Mouse (Mus musculus): ENCODE data around the gene Slc7a5. TPM values are rescaled to one million over a fixed set of nuclear protein-coding genes. Genes with fewer than 3 reads are reported as not detected.
A peak's percentile ranks its signal among the peaks of the same experiment; 100 is the strongest.

The Slc7a5 gene
- total RNA-seq, 2 experiments from 2014 or later, result 21.9 to 22.4 TPM

GRCm38 (mm10) chr8:121887547-121887946, 19.9 kb downstream of the Slc7a5 start:
- no peak for DNase-seq (ENCODE audit: low spot score in 2 of 2)

- no peak for DNase-seq (ENCODE audit: low spot score in 2 of 2)
Measured at GRCm38 (mm10) chr8:121885433-121885832, 22.1 kb downstream of the Slc7a5 start.

- no peak for DNase-seq (ENCODE audit: low spot score in 2 of 2)
Measured at GRCm38 (mm10) chr8:121885001-121885400, 22.5 kb downstream of the Slc7a5 start.

- DNase-seq (ENCODE audit: low spot score in 2 of 2), result no peak
Measured at GRCm38 (mm10) chr8:121884181-121884580, 23.3 kb downstream of the Slc7a5 start.

GRCm38 (mm10) chr8:121881921-121882320, 25.6 kb downstream of the Slc7a5 start:
- DNase-seq (ENCODE audit: low spot score in 2 of 2), result no peak

DNA sequence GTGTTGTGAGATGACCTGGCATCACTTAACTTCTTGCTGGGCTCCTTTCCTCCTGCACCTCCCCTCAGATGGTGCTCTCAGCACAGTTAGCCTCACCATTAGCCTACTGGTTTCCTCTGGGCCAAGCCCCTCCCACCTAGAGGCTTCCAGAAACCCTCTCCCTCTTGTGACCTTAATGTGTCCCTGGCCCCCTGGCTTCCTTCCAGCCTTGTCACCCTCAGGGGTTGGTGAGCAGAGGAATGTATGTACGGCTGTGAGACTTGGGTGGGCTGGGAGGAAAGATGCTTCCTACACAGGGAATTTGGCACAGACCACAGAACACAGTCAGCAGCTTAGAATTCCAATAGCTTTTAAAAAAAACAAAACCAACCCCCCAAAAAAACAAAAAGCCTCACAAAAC, 26.7 kb downstream of the Slc7a5 start:
- no peak for DNase-seq (ENCODE audit: low spot score in 2 of 2)

DNA sequence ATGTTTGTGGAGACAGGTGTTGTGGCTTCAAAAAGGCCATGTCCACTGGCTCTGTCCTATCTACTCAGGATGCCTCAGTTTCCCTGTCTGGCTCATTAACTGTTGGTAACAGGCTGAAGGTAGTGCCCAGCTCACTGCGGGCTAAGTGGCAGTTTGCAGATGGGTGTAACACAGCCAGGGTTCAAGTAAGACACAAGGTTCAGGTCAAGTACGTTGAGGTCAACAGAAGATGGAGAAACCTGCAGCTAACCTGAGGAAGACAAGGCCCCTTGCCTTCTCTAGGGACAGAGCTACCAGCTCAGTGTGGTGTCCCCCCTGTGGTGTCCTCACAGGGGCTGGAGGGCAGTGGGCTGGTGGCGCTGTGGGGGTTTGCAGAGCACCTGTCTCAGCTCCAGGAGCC, 27.8 kb downstream of the Slc7a5 start:
- no peak for DNase-seq (ENCODE audit: low spot score in 2 of 2)

GRCm38 (mm10) chr8:121877828-121878480, 29.5 kb downstream of the Slc7a5 start:
- no peak for DNase-seq (ENCODE audit: low spot score in 2 of 2)

DNA sequence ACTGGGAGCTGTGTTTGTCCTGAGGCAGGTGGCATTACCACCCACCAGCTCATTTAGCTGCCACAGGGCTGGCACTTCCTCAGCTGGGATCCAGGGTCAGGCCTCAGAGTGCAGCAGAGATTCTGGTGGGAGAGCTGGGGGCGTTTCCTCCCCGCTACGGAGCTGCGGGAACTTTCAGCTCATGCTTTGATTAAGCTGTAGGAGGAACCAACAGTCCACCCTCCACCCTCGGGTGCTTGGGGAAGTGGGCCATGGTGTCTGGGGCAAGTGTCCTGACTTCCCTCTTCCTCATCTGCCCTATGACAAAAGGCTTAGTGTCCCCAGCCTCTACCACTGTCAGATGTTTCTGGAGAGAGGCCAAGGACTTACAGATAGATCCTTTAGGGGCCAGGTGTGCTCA, 30.3 kb downstream of the Slc7a5 start:
- DNase-seq (ENCODE audit: low spot score in 2 of 2), result no peak

GRCm38 (mm10) chr8:121875517-121875916, 32.0 kb downstream of the Slc7a5 start:
- DNase-seq (ENCODE audit: low spot score in 2 of 2), result no peak

DNA sequence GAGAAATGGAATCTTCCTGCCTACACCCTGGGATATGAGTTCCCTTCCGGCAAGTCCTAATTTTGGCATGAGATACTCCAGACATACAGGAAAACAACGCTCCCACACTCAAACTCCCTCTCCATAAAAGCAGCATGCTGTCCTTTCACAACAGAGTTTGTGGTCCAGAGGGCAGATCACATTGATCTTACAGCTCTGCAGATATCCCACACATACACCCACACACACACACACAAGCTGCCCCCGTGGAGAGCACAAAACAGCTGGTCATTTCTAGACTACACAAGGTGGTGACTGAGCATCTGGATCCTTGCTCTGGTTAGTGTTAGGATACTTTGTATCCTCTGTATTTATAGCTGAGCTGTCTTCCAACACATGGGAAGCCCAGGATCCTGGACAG, 32.4 kb downstream of the Slc7a5 start:
- DNase-seq (ENCODE audit: low spot score in 2 of 2), result no peak

DNA sequence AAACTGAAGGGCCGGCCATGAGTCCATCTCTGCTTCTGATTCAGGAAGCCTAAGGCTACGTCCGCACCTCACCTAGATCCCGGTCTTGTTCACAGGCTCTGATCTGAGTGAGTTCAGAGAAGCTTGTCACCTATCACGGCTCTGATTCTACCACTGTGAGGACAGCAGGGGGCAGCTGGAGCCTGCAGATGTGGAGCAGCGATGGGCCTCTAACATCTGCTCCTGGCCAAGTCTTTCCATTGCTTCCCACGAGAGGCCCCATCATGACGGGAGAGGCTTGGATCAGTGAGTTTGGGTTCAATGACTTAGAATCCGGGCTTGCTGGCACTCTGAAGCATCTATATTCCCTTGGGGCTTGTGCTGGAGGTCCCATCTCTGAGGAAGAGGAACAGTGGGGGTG, 33.5 kb downstream of the Slc7a5 start:
- DNase-seq (ENCODE audit: low spot score in 2 of 2), result peak; percentile 39 to 73

GRCm38 (mm10) chr8:121871833-121872440, 35.6 kb downstream of the Slc7a5 start:
- DNase-seq (ENCODE audit: low spot score in 2 of 2), result no peak

DNA sequence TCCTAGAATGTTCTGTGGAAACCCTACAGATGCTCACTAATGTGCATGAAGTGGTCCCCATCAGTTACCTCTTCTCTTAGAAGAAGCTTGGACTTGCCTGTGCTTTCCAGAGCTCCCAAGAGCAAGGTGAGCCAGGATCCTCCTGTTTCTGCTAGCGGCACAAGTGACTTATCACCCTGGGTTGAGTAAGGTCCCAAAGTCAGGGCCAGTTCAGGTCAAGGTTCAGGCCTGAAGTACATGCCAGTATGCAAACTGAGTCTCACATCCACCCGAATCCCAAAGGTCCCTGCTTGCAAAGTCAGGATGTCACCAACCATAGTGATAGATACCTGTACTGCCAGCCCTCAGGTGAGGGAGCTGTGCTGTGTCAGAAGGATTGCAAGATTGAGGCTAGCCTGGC, 37.3 kb downstream of the Slc7a5 start:
- no peak for DNase-seq (ENCODE audit: low spot score in 2 of 2)

DNA sequence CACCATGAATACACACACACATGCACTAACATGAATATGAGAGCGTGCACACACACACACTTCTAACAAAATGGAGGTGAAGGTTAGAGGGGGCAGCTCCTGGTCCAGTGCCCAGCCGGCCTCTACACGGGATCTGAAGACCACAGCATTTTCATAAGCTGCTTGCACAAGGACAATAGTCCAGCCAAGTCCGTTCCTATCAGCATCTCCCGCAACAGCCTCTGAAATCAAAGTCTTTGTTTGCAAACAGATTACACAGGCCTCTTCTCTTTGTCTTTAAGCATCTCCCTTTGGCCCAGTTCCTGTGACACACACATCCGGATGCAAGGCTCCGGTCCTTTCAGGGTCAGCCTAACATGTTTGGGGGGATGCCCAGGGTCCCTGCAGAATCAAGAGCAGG, 38.6 kb downstream of the Slc7a5 start:
- no peak for DNase-seq (ENCODE audit: low spot score in 2 of 2)

GRCm38 (mm10) chr8:121868196-121868595, 39.3 kb downstream of the Slc7a5 start:
- no peak for DNase-seq (ENCODE audit: low spot score in 2 of 2)

GRCm38 (mm10) chr8:121865356-121865755, 42.1 kb downstream of the Slc7a5 start:
- DNase-seq (ENCODE audit: low spot score in 2 of 2), result no peak

GRCm38 (mm10) chr8:121861806-121862548, 45.5 kb downstream of the Slc7a5 start:
- no peak for DNase-seq (ENCODE audit: low spot score in 2 of 2)

DNA sequence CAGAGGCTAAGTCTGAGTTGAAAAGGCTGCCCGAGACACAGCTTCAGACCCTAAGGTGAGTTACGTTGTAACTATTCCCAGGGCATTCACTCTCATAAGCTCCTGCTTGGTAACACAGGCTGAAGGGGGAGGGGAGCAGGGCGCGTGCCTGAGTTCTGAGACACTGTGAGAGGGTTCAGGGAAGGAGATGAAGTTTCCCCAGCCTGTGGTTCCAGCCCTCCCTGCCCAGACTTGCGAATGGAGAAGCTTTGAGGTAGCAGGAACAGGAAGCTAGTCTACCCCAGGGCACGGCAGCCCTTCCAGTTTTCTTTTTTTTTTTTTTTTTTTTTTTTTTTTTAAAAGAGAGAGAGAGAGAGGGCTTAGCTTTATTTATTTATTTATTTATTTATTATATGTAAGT, 46.2 kb downstream of the Slc7a5 start:
- DNase-seq (ENCODE audit: low spot score in 2 of 2), result no peak

- no peak for DNase-seq (ENCODE audit: low spot score in 2 of 2)
Measured at GRCm38 (mm10) chr8:121857747-121858146, 49.7 kb downstream of the Slc7a5 start.

DNA sequence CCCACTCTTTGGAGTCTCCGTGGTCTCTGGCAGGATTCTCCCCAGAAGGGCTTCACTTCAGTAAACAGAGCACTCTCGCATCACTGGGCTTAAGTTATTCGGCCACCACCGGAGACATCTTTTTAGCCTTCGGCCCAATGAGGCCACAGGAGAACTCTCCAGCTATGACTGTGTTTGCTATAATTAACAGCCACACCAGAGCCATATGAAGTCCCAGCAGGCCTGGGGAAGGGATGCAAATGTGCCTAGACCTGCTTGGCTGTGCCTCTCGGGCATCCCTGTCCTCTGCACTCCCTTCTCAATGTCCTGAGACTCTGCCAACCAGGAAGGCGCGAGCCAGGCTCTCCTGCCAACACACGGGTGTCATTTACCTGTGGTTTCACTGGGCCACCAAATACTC, 50.2 kb downstream of the Slc7a5 start:
- no peak for DNase-seq (ENCODE audit: low spot score in 2 of 2)

- DNase-seq (ENCODE audit: low spot score in 2 of 2), result no peak
Measured at GRCm38 (mm10) chr8:121856071-121856746, 51.3 kb downstream of the Slc7a5 start.

Measured in gastrocnemius, postnatal 4 days (tissue).